Comparison of ENCODE assay signal across 11 mouse cellular contexts in the genomic region with DNA sequence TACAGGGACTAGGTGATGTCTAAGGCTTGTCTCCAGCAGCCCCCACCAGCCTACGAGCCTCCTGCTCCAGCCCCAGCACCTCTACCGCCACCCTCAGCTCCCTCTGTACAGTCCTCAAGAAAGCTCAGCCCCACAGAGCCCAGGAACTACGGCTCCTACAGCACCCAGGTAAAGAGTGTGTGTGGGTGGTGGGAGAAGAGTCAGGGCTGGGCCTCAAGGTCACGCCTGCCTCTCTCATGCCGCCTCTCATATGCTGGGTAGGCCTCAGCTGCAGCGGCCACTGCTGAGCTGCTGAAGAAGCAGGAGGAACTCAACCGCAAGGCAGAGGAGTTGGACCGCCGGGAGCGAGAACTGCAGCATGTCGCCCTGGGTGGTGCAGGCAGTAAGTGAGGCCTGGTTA. TPM values are rescaled to one million over a fixed set of nuclear protein-coding genes. Genes with fewer than 3 reads are reported as not detected.
DNase-seq lines count a peak whose midpoint lies in the region; ATAC-seq and TF ChIP-seq lines count a peak whose summit lies in the region.
"Had no signal": no experiment of that assay in that cellular context is flagged by ENCODE, and none has a peak within 500 bp of the region (broad histone marks: within the 10 kb centered on the region; RNA-seq: fewer than 3 reads in every experiment).

No protein-coding gene starts in this region.

- no peak overlapping the region for H3K27ac ChIP-seq in forebrain, embryonic 15.5 days (replicated peaks)
- no peak overlapping the region for H3K27ac ChIP-seq in forebrain, postnatal 0 days (ENCODE audit: low read depth, low read length)
- H3K27ac ChIP-seq in midbrain, embryonic 10.5 days (replicated peaks), result no peak overlapping the region
- no peak overlapping the region for H3K27ac ChIP-seq in midbrain, embryonic 16.5 days (ENCODE audit: low read length)
- no peak overlapping the region for H3K27ac ChIP-seq in hindbrain, embryonic 14.5 days
- H3K27ac ChIP-seq in liver, postnatal 0 days (ENCODE audit: low read depth), result no peak overlapping the region
- no peak overlapping the region for H3K27ac ChIP-seq in kidney, adult 2 months (ENCODE audit: insufficient read depth, low read depth, low read length)

- TF ChIP-seq CTCF in forebrain, postnatal 0 days (IDR thresholded peaks at IDR 0.05; ENCODE audit: low read depth), result no peak
- TF ChIP-seq CTCF in liver, postnatal 0 days (IDR thresholded peaks at IDR 0.05; ENCODE audit: low read depth), result no peak
- no peak for TF ChIP-seq CTCF in kidney, adult 2 months (conservative IDR thresholded peaks at IDR 0.05; ENCODE audit: insufficient read depth, insufficient read length, low read depth, low read length)

- no peak overlapping the region for H3K9ac ChIP-seq in forebrain, embryonic 15.5 days (replicated peaks)
- H3K9ac ChIP-seq in forebrain, postnatal 0 days, result no peak overlapping the region
- H3K9ac ChIP-seq in midbrain, embryonic 16.5 days (ENCODE audit: low read depth, low read length), result no peak overlapping the region
- H3K9ac ChIP-seq in hindbrain, embryonic 14.5 days, result peak overlapping the region; percentile 77; the same call in 1 of the 2 replicates
- no peak overlapping the region for H3K9ac ChIP-seq in liver, postnatal 0 days (replicated peaks)

- no peaks in the 10 kb centered on the region for H3K9me3 ChIP-seq in forebrain, embryonic 15.5 days
- H3K9me3 ChIP-seq in forebrain, postnatal 0 days (ENCODE audit: low read length), result no peaks in the 10 kb centered on the region
- H3K9me3 ChIP-seq in midbrain, embryonic 10.5 days (replicated peaks), result no peaks in the 10 kb centered on the region
- no peaks in the 10 kb centered on the region for H3K9me3 ChIP-seq in midbrain, embryonic 16.5 days (replicated peaks; ENCODE audit: control insufficient read depth, low read length, poor library complexity, severe bottlenecking)
- H3K9me3 ChIP-seq in hindbrain, embryonic 14.5 days (ENCODE audit: control insufficient read depth, low read length), result no peaks in the 10 kb centered on the region
- no peaks in the 10 kb centered on the region for H3K9me3 ChIP-seq in liver, postnatal 0 days (ENCODE audit: low read length)

- peaks cover 37% of the 10 kb centered on the region for H3K4me1 ChIP-seq in forebrain, embryonic 15.5 days
- H3K4me1 ChIP-seq in forebrain, postnatal 0 days (ENCODE audit: insufficient read depth), result peaks cover 14% of the 10 kb centered on the region
- H3K4me1 ChIP-seq in midbrain, embryonic 10.5 days, result peaks cover 39% of the 10 kb centered on the region
- peaks cover 16% of the 10 kb centered on the region for H3K4me1 ChIP-seq in midbrain, embryonic 16.5 days (ENCODE audit: control insufficient read depth, insufficient read depth, low read length)
- H3K4me1 ChIP-seq in hindbrain, embryonic 14.5 days (replicated peaks; ENCODE audit: control insufficient read depth, insufficient read depth, low read length), result peaks cover 12% of the 10 kb centered on the region
- H3K4me1 ChIP-seq in liver, postnatal 0 days (ENCODE audit: insufficient read depth), result peaks cover 27% of the 10 kb centered on the region
- peaks cover 4% of the 10 kb centered on the region for H3K4me1 ChIP-seq in kidney, adult 2 months (ENCODE audit: control insufficient read depth, insufficient read depth, low read length)

- no peak for TF ChIP-seq POLR2A in kidney, adult 2 months (IDR thresholded peaks at IDR 0.05; ENCODE audit: low read depth, low read length)

- H3K4me2 ChIP-seq in forebrain, embryonic 15.5 days (replicated peaks), result peak overlapping the region; percentile 96; the same call in 1 of the 2 replicates
- H3K4me2 ChIP-seq in forebrain, postnatal 0 days (ENCODE audit: low read depth), result no peak overlapping the region
- H3K4me2 ChIP-seq in midbrain, embryonic 16.5 days (ENCODE audit: low read length), result no peak overlapping the region
- no peak overlapping the region for H3K4me2 ChIP-seq in hindbrain, embryonic 14.5 days (replicated peaks)
- peak overlapping the region; percentile 96; the same call in 1 of the 2 replicates for H3K4me2 ChIP-seq in liver, postnatal 0 days (ENCODE audit: low read depth, low read length)

- 90% methylated on average over 11 of the region's 11 CpGs for WGBS in forebrain, embryonic 15.5 days
- 91% methylated on average over 11 of the region's 11 CpGs for WGBS in forebrain, postnatal 0 days
- 95% methylated on average over 11 of the region's 11 CpGs for WGBS in midbrain, embryonic 10.5 days
- 93% methylated on average over 11 of the region's 11 CpGs for WGBS in midbrain, embryonic 16.5 days
- 94% methylated on average over 11 of the region's 11 CpGs for WGBS in hindbrain, embryonic 14.5 days
- WGBS in liver, postnatal 0 days (ENCODE audit: insufficient replicate concordance), result 81% methylated on average over 11 of the region's 11 CpGs
- 88% methylated on average over 11 of the region's 11 CpGs for WGBS in kidney, adult 2 months

- no peak for TF ChIP-seq EP300 in liver, postnatal 0 days (IDR thresholded peaks at IDR 0.05; ENCODE audit: low read depth)

- no peaks in the 10 kb centered on the region for H3K27me3 ChIP-seq in forebrain, embryonic 15.5 days
- H3K27me3 ChIP-seq in forebrain, postnatal 0 days (ENCODE audit: insufficient read depth, low read length), result no peaks in the 10 kb centered on the region
- H3K27me3 ChIP-seq in midbrain, embryonic 10.5 days (ENCODE audit: low read depth, poor library complexity, severe bottlenecking), result no peaks in the 10 kb centered on the region
- no peaks in the 10 kb centered on the region for H3K27me3 ChIP-seq in midbrain, embryonic 16.5 days (ENCODE audit: control insufficient read depth, insufficient read depth, low read depth, low read length)
- H3K27me3 ChIP-seq in hindbrain, embryonic 14.5 days (ENCODE audit: control insufficient read depth, insufficient read depth, low read length), result no peaks in the 10 kb centered on the region
- no peaks in the 10 kb centered on the region for H3K27me3 ChIP-seq in liver, postnatal 0 days (ENCODE audit: insufficient read depth, low read length)
- no peaks in the 10 kb centered on the region for H3K27me3 ChIP-seq in kidney, adult 2 months (replicated peaks; ENCODE audit: control insufficient read depth, insufficient read depth, low read length)

- no peak for DNase-seq in forebrain, postnatal 0 days
- no peak for DNase-seq in midbrain, embryonic 10.5 days (ENCODE audit: low spot score)
- DNase-seq in hindbrain, embryonic 14.5 days (ENCODE audit: low spot score), result no peak
- no peak for DNase-seq in liver, postnatal 0 days
- DNase-seq in kidney, adult 2 months, result no peak
- DNase-seq: cerebellum, adult 9-10 months; spleen, adult 18-20 months; thymus, postnatal 14 days had no signal

- no peak for ATAC-seq in forebrain, embryonic 15.5 days (replicated peaks)
- ATAC-seq in forebrain, postnatal 0 days, result no peak
- no peak for ATAC-seq in midbrain, embryonic 16.5 days
- ATAC-seq in hindbrain, embryonic 14.5 days (ENCODE audit: low FRiP score), result no peak
- no peak for ATAC-seq in liver, postnatal 0 days
- ATAC-seq in granulocyte monocyte progenitor cell, adult 5-6 weeks (replicated peaks; ENCODE audit: poor library complexity, severe bottlenecking), result no peak

- H3K4me3 ChIP-seq in forebrain, embryonic 15.5 days, result peak overlapping the region; percentile 81; the same call in 1 of the 2 replicates
- no peak overlapping the region for H3K4me3 ChIP-seq in forebrain, postnatal 0 days (ENCODE audit: low read depth, low read length)
- peak overlapping the region; percentile 72; the same call in 1 of the 2 replicates for H3K4me3 ChIP-seq in midbrain, embryonic 10.5 days
- no peak overlapping the region for H3K4me3 ChIP-seq in midbrain, embryonic 16.5 days (ENCODE audit: low read depth, low read length)
- H3K4me3 ChIP-seq in hindbrain, embryonic 14.5 days (replicated peaks; ENCODE audit: low read length), result no peak overlapping the region
- H3K4me3 ChIP-seq in liver, postnatal 0 days (ENCODE audit: low read depth, low read length), result no peak overlapping the region
- no peak overlapping the region for H3K4me3 ChIP-seq in kidney, adult 2 months (ENCODE audit: insufficient read depth, low read depth, low read length)

- peaks cover 58% of the 10 kb centered on the region for H3K36me3 ChIP-seq in forebrain, embryonic 15.5 days
- H3K36me3 ChIP-seq in forebrain, postnatal 0 days (ENCODE audit: insufficient read depth), result peaks cover 58% of the 10 kb centered on the region
- peaks cover 69% of the 10 kb centered on the region for H3K36me3 ChIP-seq in midbrain, embryonic 10.5 days
- peaks cover 31% of the 10 kb centered on the region for H3K36me3 ChIP-seq in midbrain, embryonic 16.5 days (ENCODE audit: control insufficient read depth, insufficient read depth, low read length)
- H3K36me3 ChIP-seq in hindbrain, embryonic 14.5 days (replicated peaks; ENCODE audit: control insufficient read depth, insufficient read depth), result peaks cover 61% of the 10 kb centered on the region
- H3K36me3 ChIP-seq in liver, postnatal 0 days (replicated peaks; ENCODE audit: insufficient read depth, low read length), result peaks cover 51% of the 10 kb centered on the region
- peaks cover 2% of the 10 kb centered on the region for H3K36me3 ChIP-seq in kidney, adult 2 months (ENCODE audit: control insufficient read depth, insufficient read depth, low read length)

RNA-seq across cellular contexts. Expression of a gene that starts 1.8 kb away (rescaled TPM):
- 116 and 120 TPM in 2 replicates for polyA plus RNA-seq in forebrain, embryonic 15.5 days (2015; fragmentation: Nextera tagmentation; extraction: Ambion mirVana)
- total RNA-seq in forebrain, postnatal 0 days (2014; rRNA removed), result 44.3 and 63.7 TPM in 2 replicates
- polyA plus RNA-seq in forebrain, postnatal 0 days (2015; fragmentation: Nextera tagmentation; extraction: Ambion mirVana), result 116 and 124 TPM in 2 replicates
- 99.2 and 104 TPM in 2 replicates for polyA plus RNA-seq in midbrain, embryonic 10.5 days (2016; fragmentation: Nextera tagmentation; extraction: Ambion mirVana)
- polyA plus RNA-seq in midbrain, embryonic 16.5 days (2015; fragmentation: Nextera tagmentation; extraction: Ambion mirVana), result 145 and 152 TPM in 2 replicates
- 128 and 134 TPM in 2 replicates for polyA plus RNA-seq in hindbrain, embryonic 14.5 days (2014; fragmentation: Nextera tagmentation; extraction: Ambion mirVana)
- 50.1 and 52.2 TPM in 2 replicates for polyA plus RNA-seq in liver, postnatal 0 days (2015; fragmentation: Nextera tagmentation; extraction: Ambion mirVana)
- 59.6 and 99.0 TPM in 2 replicates for total RNA-seq in granulocyte monocyte progenitor cell, adult 5-6 weeks (2014; fragmentation: Nextera tagmentation)
- total RNA-seq in granulocyte monocyte progenitor cell, adult 5-6 weeks (2017), result 32.9 and 37.2 TPM in 2 replicates
- polyA plus RNA-seq in kidney, adult 2 months (2012; rRNA removed), result 138 and 141 TPM in 2 replicates

RNA-seq across cellular contexts. Expression of a gene that starts 3.9 kb away (rescaled TPM):
- 22.3 and 24.6 TPM in 2 replicates for polyA plus RNA-seq in forebrain, embryonic 15.5 days (2015; fragmentation: Nextera tagmentation; extraction: Ambion mirVana)
- total RNA-seq in forebrain, postnatal 0 days (2014; rRNA removed), result 8.9 and 12.7 TPM in 2 replicates
- polyA plus RNA-seq in forebrain, postnatal 0 days (2015; fragmentation: Nextera tagmentation; extraction: Ambion mirVana), result 23.8 and 31.8 TPM in 2 replicates
- 31.0 and 35.0 TPM in 2 replicates for polyA plus RNA-seq in midbrain, embryonic 10.5 days (2016; fragmentation: Nextera tagmentation; extraction: Ambion mirVana)
- 31.8 and 33.6 TPM in 2 replicates for polyA plus RNA-seq in midbrain, embryonic 16.5 days (2015; fragmentation: Nextera tagmentation; extraction: Ambion mirVana)
- polyA plus RNA-seq in hindbrain, embryonic 14.5 days (2014; fragmentation: Nextera tagmentation; extraction: Ambion mirVana), result 32.9 and 33.3 TPM in 2 replicates
- polyA plus RNA-seq in liver, postnatal 0 days (2015; fragmentation: Nextera tagmentation; extraction: Ambion mirVana), result 1.4 and 2.1 TPM in 2 replicates
- total RNA-seq in granulocyte monocyte progenitor cell, adult 5-6 weeks (2014; fragmentation: Nextera tagmentation), result 23.9 and 27.2 TPM in 2 replicates
- total RNA-seq in granulocyte monocyte progenitor cell, adult 5-6 weeks (2017), result 2.5 and 2.9 TPM in 2 replicates
- polyA plus RNA-seq in kidney, adult 2 months (2012; rRNA removed), result 18.3 and 18.4 TPM in 2 replicates

RNA-seq across cellular contexts. Expression of a gene that starts 14.5 kb away (rescaled TPM):
- polyA plus RNA-seq in forebrain, embryonic 15.5 days (2015; fragmentation: Nextera tagmentation; extraction: Ambion mirVana), result 26.5 and 26.9 TPM in 2 replicates
- 35.6 and 43.1 TPM in 2 replicates for total RNA-seq in forebrain, postnatal 0 days (2014; rRNA removed)
- polyA plus RNA-seq in forebrain, postnatal 0 days (2015; fragmentation: Nextera tagmentation; extraction: Ambion mirVana), result 11.2 and 12.8 TPM in 2 replicates
- 33.8 and 34.0 TPM in 2 replicates for polyA plus RNA-seq in midbrain, embryonic 10.5 days (2016; fragmentation: Nextera tagmentation; extraction: Ambion mirVana)
- 15.9 and 19.7 TPM in 2 replicates for polyA plus RNA-seq in midbrain, embryonic 16.5 days (2015; fragmentation: Nextera tagmentation; extraction: Ambion mirVana)
- 19.0 and 19.2 TPM in 2 replicates for polyA plus RNA-seq in hindbrain, embryonic 14.5 days (2014; fragmentation: Nextera tagmentation; extraction: Ambion mirVana)
- polyA plus RNA-seq in liver, postnatal 0 days (2015; fragmentation: Nextera tagmentation; extraction: Ambion mirVana), result 5.0 and 5.7 TPM in 2 replicates
- 74.6 and 80.2 TPM in 2 replicates for total RNA-seq in granulocyte monocyte progenitor cell, adult 5-6 weeks (2014; fragmentation: Nextera tagmentation)
- 51.8 and 67.1 TPM in 2 replicates for total RNA-seq in granulocyte monocyte progenitor cell, adult 5-6 weeks (2017)
- polyA plus RNA-seq in kidney, adult 2 months (2012; rRNA removed), result 37.8 and 40.2 TPM in 2 replicates

RNA-seq across cellular contexts. Expression of a gene that starts 19.1 kb away (rescaled TPM):
- 30.1 and 34.3 TPM in 2 replicates for polyA plus RNA-seq in forebrain, embryonic 15.5 days (2015; fragmentation: Nextera tagmentation; extraction: Ambion mirVana)
- 44.9 and 45.5 TPM in 2 replicates for total RNA-seq in forebrain, postnatal 0 days (2014; rRNA removed)
- polyA plus RNA-seq in forebrain, postnatal 0 days (2015; fragmentation: Nextera tagmentation; extraction: Ambion mirVana), result 22.7 and 30.3 TPM in 2 replicates
- polyA plus RNA-seq in midbrain, embryonic 10.5 days (2016; fragmentation: Nextera tagmentation; extraction: Ambion mirVana), result 6.3 and 10.6 TPM in 2 replicates
- polyA plus RNA-seq in midbrain, embryonic 16.5 days (2015; fragmentation: Nextera tagmentation; extraction: Ambion mirVana), result 59.1 and 65.9 TPM in 2 replicates
- 29.9 and 36.8 TPM in 2 replicates for polyA plus RNA-seq in hindbrain, embryonic 14.5 days (2014; fragmentation: Nextera tagmentation; extraction: Ambion mirVana)
- 0.19 and 0.49 TPM in 2 replicates for polyA plus RNA-seq in liver, postnatal 0 days (2015; fragmentation: Nextera tagmentation; extraction: Ambion mirVana)
- 0.77 TPM in 1 of 2 replicates, not detected in the other for total RNA-seq in granulocyte monocyte progenitor cell, adult 5-6 weeks (2014; fragmentation: Nextera tagmentation)
- 0.56 and 0.82 TPM in 2 replicates for total RNA-seq in granulocyte monocyte progenitor cell, adult 5-6 weeks (2017)
- polyA plus RNA-seq in kidney, adult 2 months (2012; rRNA removed), result 1.1 and 1.4 TPM in 2 replicates

RNA-seq across cellular contexts. Expression of a gene that starts 23.7 kb away (rescaled TPM):
- polyA plus RNA-seq in forebrain, embryonic 15.5 days (2015; fragmentation: Nextera tagmentation; extraction: Ambion mirVana), result 39.2 and 42.7 TPM in 2 replicates
- total RNA-seq in forebrain, postnatal 0 days (2014; rRNA removed), result 46.9 and 51.1 TPM in 2 replicates
- 40.4 and 41.7 TPM in 2 replicates for polyA plus RNA-seq in forebrain, postnatal 0 days (2015; fragmentation: Nextera tagmentation; extraction: Ambion mirVana)
- 37.1 and 41.5 TPM in 2 replicates for polyA plus RNA-seq in midbrain, embryonic 10.5 days (2016; fragmentation: Nextera tagmentation; extraction: Ambion mirVana)
- polyA plus RNA-seq in midbrain, embryonic 16.5 days (2015; fragmentation: Nextera tagmentation; extraction: Ambion mirVana), result 46.4 and 49.0 TPM in 2 replicates
- polyA plus RNA-seq in hindbrain, embryonic 14.5 days (2014; fragmentation: Nextera tagmentation; extraction: Ambion mirVana), result 45.7 and 48.8 TPM in 2 replicates
- polyA plus RNA-seq in liver, postnatal 0 days (2015; fragmentation: Nextera tagmentation; extraction: Ambion mirVana), result 25.8 and 26.3 TPM in 2 replicates
- 39.7 and 74.2 TPM in 2 replicates for total RNA-seq in granulocyte monocyte progenitor cell, adult 5-6 weeks (2014; fragmentation: Nextera tagmentation)
- 49.3 and 50.5 TPM in 2 replicates for total RNA-seq in granulocyte monocyte progenitor cell, adult 5-6 weeks (2017)
- 61.6 and 65.3 TPM in 2 replicates for polyA plus RNA-seq in kidney, adult 2 months (2012; rRNA removed)

Comparison
In these comparisons a context has a peak if more than half of its experiments do, and no peak if none do; other contexts are left out.
1. H3K4me2 ChIP-seq: peak in forebrain, embryonic 15.5 days (single experiment) and liver, postnatal 0 days (single experiment); none in forebrain, postnatal 0 days (single experiment), midbrain, embryonic 16.5 days (single experiment) and hindbrain, embryonic 14.5 days (single experiment).
2. H3K4me3 ChIP-seq: peak in forebrain, embryonic 15.5 days (single experiment) and midbrain, embryonic 10.5 days (single experiment); none in forebrain, postnatal 0 days (single experiment), midbrain, embryonic 16.5 days (single experiment), hindbrain, embryonic 14.5 days (single experiment), liver, postnatal 0 days (single experiment) and kidney, adult 2 months (single experiment).